Mouse (Mus musculus) embryo, embryonic 11 days (tissue): ENCODE measurements at regions not wholly inside any gene's neighbourhood (a gene's known extent, or its start where the extent isn't known, plus 50 kb on each side); places are given as distances from the start of the nearest gene placed in this dataset.

Experiments used
- DNase-seq: peaks from one replicate; pipeline ENCODE4 v3.0.0-alpha.2; 2015

DNA sequence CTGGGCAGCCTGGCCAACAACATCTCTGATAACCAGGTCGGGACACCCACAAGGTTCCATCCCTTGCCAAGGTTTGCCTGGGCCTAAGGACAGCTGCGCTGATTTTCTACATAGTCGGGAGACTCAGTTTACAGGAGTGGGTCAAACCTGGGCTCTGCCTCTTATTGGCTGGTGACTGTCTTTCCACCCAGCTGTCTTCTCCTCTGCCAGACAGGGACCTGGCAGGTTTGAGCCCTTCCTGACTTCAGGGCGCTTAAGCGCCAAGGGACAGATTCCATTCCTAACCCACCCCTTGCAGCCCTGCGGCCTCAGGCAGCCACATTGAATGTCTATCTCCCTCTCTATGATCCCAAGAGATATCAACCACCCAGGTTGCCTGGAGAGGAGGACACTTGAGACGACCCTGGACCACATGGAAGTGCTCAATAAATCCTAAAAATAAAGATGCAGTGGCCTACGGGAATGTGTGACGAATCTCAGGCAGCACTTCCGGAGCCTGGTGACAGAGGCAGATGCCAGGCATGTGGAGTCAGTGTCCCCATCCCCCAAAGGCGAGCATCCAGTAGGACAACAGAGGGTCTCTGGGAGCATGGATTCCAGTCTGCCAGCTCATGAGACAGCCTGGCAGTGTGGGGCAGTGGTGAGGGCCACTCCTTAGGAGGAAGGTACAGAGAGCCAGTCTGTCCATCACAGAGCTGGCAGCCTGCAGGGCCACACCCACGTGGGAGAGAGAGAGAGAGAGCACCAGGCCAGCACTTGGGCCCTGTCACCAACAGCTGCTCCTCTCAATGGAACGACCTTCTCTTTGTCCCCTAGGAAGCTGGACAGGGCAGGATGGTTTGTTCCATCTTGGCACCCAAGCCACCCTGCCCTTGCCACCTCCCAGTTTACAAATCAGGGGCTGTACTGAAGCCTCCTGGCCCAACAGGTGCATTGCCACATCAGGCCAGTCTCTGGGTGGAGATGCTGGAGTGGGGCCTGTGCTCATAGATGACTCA lies 63.8 kb upstream of the Slc6a6 start:
- DNase-seq, result no peak

DNA sequence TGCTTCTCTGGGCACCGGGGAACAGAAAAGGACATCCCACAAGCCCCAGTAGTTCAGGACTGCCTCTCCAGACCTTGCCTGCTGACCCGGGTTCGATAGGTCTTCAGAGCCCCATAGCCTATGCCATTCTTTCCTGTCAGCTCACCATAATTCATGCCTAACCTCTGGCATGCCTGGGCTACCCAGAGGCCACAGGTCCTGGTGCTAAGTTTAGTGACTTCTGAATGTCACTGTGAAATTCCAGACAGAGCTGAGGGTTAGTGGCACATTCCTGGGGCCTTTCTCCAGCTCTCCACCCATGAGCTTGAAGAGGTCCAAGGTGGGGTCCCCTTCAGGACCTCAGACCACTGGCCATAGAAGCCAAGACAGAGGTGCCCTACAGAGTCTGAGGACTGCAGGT lies 62.4 kb upstream of the Slc6a6 start:
- DNase-seq, result no peak

DNA sequence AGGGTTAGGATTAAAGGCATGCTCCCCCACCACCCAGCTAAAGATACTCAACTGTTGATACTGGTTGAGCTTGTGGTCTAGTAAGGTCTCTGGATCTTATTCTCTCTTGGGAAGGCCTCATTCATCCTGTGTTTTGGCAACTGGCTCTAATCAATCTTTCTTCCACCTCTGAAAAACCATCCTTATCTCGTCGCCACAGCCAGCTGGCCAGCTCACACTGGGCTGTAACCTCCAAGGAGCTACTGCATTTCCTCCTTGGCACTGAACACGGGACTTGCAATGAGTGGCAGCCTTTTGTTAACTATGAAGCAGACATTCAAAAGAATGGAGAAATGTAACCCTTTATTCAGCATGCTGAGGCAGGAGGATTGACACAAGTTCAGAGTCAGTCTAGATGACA lies 61.4 kb upstream of the Slc6a6 start:
- no peak for DNase-seq

DNA sequence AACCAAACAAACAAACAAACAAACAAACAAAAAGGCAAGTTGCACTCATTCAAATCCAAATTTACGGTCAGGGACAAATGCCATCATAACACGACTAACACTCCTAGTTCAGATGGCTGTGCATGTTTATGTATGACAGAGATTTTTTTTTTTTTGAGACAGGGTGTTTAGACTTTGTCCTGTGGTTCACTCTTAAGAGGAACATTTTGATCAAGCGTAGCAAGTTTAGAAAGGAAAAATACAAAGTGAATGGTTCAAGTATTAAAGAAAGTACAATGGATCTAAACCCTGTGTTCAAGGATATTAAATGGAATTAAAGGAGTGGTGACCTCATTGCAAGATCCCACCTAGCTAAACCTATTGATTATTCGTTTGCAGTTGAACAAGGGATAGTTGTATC lies 60.2 kb upstream of the Slc6a6 start:
- no peak for DNase-seq

DNA sequence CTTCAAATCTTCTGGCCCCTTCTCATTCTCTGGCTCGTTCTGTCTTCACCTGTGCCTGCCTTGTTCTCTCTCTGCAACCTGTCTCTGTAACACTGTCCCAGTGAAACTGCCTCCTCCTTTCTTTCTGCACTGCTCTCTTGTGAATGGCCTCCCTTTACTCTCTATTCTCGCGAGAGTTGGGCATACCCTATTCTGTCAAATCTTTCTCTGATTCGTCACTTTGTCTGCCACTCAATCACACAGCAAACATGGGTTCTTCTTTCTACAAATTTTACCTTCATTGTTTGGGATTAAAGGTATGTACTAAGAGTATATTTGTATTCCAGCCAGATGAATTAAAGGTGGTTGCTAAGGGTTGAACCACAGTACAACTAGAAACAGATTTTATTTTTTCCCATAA lies 54.6 kb upstream of the Slc6a6 start:
- no peak for DNase-seq

DNA sequence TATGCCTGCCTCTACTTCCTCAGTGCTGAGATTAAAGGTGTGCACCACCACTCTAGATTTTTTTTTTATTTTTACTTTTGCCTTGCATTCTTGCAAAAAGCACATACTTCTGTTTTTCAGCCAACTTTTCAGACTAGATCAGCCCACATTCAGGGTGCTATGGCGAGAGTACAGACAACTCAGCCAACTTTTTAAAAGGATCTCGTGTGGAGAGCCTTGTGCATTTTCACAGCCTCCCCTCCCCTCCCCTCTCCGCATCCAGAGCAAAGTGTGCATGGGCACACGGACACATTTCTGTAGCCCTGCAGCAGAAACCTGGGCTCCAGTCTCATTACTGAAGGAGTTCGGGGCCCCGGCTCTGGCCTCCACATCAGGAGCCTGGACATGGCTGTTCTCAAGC lies 52.6 kb upstream of the Slc6a6 start:
- no peak for DNase-seq
